Mouse (Mus musculus) kidney, postnatal 14 days (tissue): ENCODE data around the gene Olfr969.
"Not testable (repeated sequence)": the region's sequence is repeated elsewhere in the genome, so short reads cannot be mapped to it uniquely, and the experiment has no call there.

ENCODE experiments used
- DNase-seq: peaks from one replicate; pipeline ENCODE4 v3.0.0; 2022; ENCODE audit warnings: mixed read lengths

Olfr969 gene

DNA sequence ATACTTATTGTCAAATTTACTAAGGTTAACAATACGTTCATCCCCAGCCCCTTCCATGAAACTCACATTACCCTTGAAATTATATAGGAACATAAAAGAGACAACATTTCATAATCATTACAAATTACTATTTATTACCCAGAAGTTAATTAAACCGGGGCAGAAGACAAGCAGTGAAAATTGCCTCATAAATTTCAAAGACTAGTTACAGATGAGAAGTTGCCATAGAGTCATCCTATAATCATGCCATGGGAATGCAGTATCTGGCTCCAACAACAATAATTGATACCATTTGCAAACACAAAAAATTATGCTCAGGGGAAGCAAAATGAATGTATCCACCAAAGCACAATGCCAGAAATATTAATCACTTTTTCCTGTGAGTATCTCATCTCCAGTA is at the start of gene Olfr969:
TSS of gene Olfr969 (plus strand) at position 388 of the 400 bp plus-strand sequence.
- no peak for DNase-seq

- no peak for DNase-seq
Observed at GRCm38 (mm10) chr9:39745949-39746348, 44.8 kb upstream of the Olfr969 start, which contains the start of gene Olfr967. Gene Olfr967, plus strand, starts transcription at chr9:39746249.

DNA sequence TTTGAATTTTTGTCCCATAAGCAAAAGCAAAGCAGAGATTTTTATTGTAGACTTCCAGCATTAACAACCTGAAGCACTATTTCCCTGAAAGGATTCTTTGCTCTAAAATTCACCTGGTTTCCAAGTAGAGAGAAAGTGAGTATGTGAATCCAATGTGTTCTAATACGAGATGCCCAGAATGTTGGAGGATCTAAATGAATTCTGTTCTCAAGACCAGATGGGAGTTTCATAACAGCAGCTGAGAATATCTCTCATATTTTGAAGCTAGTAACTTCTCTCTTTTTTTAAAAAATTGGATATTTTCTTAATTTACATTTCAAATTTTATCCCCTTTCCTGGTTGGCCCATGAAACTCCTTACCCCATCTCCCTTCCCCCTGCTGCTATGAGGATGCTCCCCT is 44.3 kb upstream of the Olfr969 start:
- DNase-seq: no peak

DNA sequence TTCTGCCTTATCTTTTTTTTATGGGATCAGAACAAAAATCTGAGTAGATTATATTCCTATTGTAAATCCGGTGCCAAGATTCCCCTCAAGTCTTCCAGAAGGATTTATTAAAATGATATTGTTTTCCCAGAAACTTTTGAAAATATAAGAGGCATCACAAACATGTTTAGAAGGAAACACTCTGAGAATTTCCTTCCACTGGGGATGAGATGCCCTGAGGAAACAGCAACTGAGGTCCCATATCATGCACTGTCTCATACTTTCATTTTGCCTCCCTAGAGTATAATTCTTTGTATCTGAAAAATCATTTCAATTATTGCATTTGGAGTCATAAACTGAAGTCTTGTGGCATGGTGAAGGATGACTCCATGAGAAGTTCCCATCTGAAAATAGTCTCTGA is 7.6 kb upstream of the Olfr969 start, which contains the start of gene Olfr968:
TSS of gene Olfr968 (minus strand) at position 101 of the 400 bp plus-strand sequence.
- no peak for DNase-seq

DNA sequence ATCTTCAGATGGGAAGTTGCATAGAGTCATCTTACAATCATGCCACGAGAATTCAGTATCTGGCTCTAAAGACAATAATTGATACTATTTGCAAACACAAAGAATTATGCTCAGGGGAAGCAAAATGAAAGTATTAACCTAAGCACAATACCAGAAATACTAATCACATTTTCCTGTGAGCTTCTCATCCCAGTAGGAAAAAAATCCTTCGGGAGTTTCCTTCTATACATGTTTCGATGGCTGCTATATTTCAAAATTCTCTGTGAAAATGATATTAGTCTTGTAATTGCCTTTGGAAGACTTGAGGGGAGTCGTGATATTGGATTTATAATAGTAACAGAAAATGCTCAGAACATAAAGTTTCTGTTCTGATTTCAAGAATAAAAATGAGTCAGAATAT is 17.8 kb downstream of the Olfr969 start, which contains the start of gene Olfr970:
TSS of gene Olfr970 (plus strand) at position 301 of the 400 bp plus-strand sequence.
- no peak for DNase-seq

DNA sequence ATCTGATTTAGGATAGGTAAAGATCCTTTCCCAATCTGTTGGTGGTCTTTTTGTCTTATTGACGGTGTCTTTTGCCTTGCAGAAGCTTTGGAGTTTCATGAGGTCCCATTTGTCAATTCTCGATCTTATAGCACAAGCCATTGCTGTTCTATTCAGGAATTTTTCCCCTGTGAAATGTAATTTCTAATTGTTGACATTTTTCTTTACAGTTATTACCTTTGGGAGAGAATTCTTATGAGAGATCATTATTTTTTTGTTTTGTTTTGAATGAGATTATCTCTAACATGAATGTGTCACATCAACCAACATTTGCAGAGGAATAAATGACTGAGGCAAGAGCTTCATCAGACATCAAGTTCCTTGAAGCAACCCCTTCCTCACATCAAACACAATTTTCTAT is 45.8 kb downstream of the Olfr969 start, which contains the start of gene Olfr971:
TSS of gene Olfr971 (plus strand) at position 301 of the 400 bp plus-strand sequence.
- not testable (repeated sequence) for DNase-seq
